Mouse (Mus musculus): ENCODE data around the gene Defb45.

DNA sequence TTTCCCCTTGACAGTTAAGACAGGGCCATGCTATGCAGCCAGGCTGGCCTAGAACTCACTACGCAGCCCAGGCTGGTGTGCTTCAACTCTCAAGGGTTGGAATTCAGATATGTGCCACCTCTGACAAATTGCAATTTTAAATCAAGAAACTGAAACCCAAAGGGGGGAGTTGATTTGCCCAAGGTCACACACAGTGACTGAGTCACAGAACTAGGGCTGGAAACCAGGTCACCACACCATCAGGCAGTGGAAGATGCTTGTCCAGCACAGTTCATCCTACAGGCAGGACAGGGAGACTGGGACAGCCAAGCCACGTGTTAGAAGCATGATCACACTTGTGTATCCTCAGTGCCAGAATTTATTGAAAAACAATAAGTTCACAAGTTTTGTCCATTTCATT is 25.4 kb upstream of the Defb45 start:
- no peak for TF ChIP-seq POLR2A (IDR thresholded peaks at IDR 0.05; ENCODE audit: low read depth, low read length)
- no peak for TF ChIP-seq CTCF (IDR thresholded peaks at IDR 0.05; ENCODE audit: borderline replicate concordance, insufficient read depth, low read length)
